23 mouse cellular contexts compared by ENCODE assay signal in genomic region chr11:53843106-53843505, GRCm38 (mm10). TPM values are rescaled to one million over a fixed set of nuclear protein-coding genes. Genes with fewer than 3 reads are reported as not detected.
DNase-seq lines count a peak whose midpoint lies in the region; ATAC-seq lines count a peak whose summit lies in the region.
"Had no signal": no experiment of that assay in that cellular context is flagged by ENCODE, and none has a peak within 500 bp of the region (broad histone marks: within the 10 kb centered on the region; RNA-seq: fewer than 3 reads in every experiment).

No protein-coding gene starts in this region.

- no peak overlapping the region for H3K27ac ChIP-seq in embryonic facial prominence, embryonic 11.5 days (replicated peaks; ENCODE audit: low read depth, low read length)
- H3K27ac ChIP-seq: hindbrain, embryonic 15.5 days; intestine, embryonic 15.5 days; limb, embryonic 13.5 days; liver, embryonic 13.5 days; lung, embryonic 15.5 days had no signal

- no peaks in the 10 kb centered on the region for H3K9me3 ChIP-seq in embryonic facial prominence, embryonic 11.5 days (replicated peaks; ENCODE audit: control insufficient read depth, low read length)
- H3K9me3 ChIP-seq: heart, embryonic 12.5 days; hindbrain, embryonic 15.5 days; intestine, embryonic 15.5 days; limb, embryonic 13.5 days; liver, embryonic 13.5 days; lung, embryonic 15.5 days; stomach, embryonic 15.5 days had no signal

- no peaks in the 10 kb centered on the region for H3K4me1 ChIP-seq in embryonic facial prominence, embryonic 11.5 days (ENCODE audit: control insufficient read depth, insufficient read depth, low read length)
- H3K4me1 ChIP-seq: hindbrain, embryonic 15.5 days had no signal

- no peak overlapping the region for H3K4me3 ChIP-seq in embryonic facial prominence, embryonic 11.5 days (ENCODE audit: low read depth, low read length)
- H3K4me3 ChIP-seq: heart, embryonic 12.5 days; hindbrain, embryonic 15.5 days; intestine, embryonic 15.5 days; limb, embryonic 13.5 days; liver, embryonic 13.5 days; lung, embryonic 15.5 days; stomach, embryonic 15.5 days had no signal

- WGBS in embryonic facial prominence, embryonic 11.5 days, result 50% methylated on average over 10 of the region's 10 CpGs

- no peak overlapping the region for H3K9ac ChIP-seq in embryonic facial prominence, embryonic 11.5 days (replicated peaks; ENCODE audit: low read length)
- H3K9ac ChIP-seq: heart, embryonic 12.5 days; hindbrain, embryonic 15.5 days; intestine, embryonic 15.5 days; limb, embryonic 13.5 days; liver, embryonic 13.5 days; lung, embryonic 15.5 days; stomach, embryonic 15.5 days had no signal

- H3K36me3 ChIP-seq in embryonic facial prominence, embryonic 11.5 days (replicated peaks; ENCODE audit: control insufficient read depth, insufficient read depth, low read depth, low read length), result no peaks in the 10 kb centered on the region
- H3K36me3 ChIP-seq: heart, embryonic 12.5 days; hindbrain, embryonic 15.5 days; intestine, embryonic 15.5 days; limb, embryonic 13.5 days; liver, embryonic 13.5 days; lung, embryonic 15.5 days; stomach, embryonic 15.5 days had no signal

- peak; percentile 72 for DNase-seq in heart, adult 11 months
- DNase-seq in heart, adult 8-10 months (ENCODE audit: low spot score), result no peak
- DNase-seq in right cerebral cortex, adult 18-20 months, result peak; percentile 56
- no peak for DNase-seq in right cerebral cortex, postnatal 4 days
- peak; percentile 49 for DNase-seq in embryonic facial prominence, embryonic 11.5 days (ENCODE audit: low spot score)
- peak; percentile 45 for DNase-seq in telencephalon, adult 2 months (ENCODE audit: low read depth, low spot score)
- DNase-seq in cerebellum, adult 11 months, result no peak
- DNase-seq: adrenal gland, postnatal 36 days; B cell, adult 2 months; cerebellum, adult 9-10 months; kidney, postnatal 4 days; liver, embryonic 13.5 days; lung, postnatal 4 days; thymus, adult 2 months had no signal

- ATAC-seq in embryonic facial prominence, embryonic 11.5 days (replicated peaks; ENCODE audit: insufficient number of reproducible peaks, low FRiP score, low TSS enrichment, low read depth), result no peak
- ATAC-seq: intestine, embryonic 15.5 days had no signal

- no peaks in the 10 kb centered on the region for H3K27me3 ChIP-seq in embryonic facial prominence, embryonic 11.5 days (ENCODE audit: control insufficient read depth, insufficient read depth, low read length)
- H3K27me3 ChIP-seq: hindbrain, embryonic 15.5 days; intestine, embryonic 15.5 days; liver, embryonic 13.5 days; lung, embryonic 15.5 days; stomach, embryonic 15.5 days had no signal

- H3K4me2 ChIP-seq in embryonic facial prominence, embryonic 11.5 days (ENCODE audit: low read depth, low read length), result no peak overlapping the region
- H3K4me2 ChIP-seq: heart, embryonic 12.5 days; hindbrain, embryonic 15.5 days; intestine, embryonic 15.5 days; limb, embryonic 13.5 days; liver, embryonic 13.5 days; lung, embryonic 15.5 days; midbrain, embryonic 11.5 days; stomach, embryonic 15.5 days had no signal

RNA-seq across cellular contexts. Expression of gene Gm12216, which starts 15.9 kb away (rescaled TPM):
- 1 to 10 TPM; 1.2 to 3.0 (median 2.1) TPM for total RNA-seq in heart, adult 8-10 months (2022)
- not detected in 2 replicates for polyA plus RNA-seq in embryonic facial prominence, embryonic 11.5 days (2014; fragmentation: Nextera tagmentation; extraction: Ambion mirVana)
- polyA plus RNA-seq: forebrain, embryonic 11.5 days; neural tube, embryonic 11.5 days had no signal

RNA-seq across cellular contexts. Expression of gene Slc22a5, which starts 48.4 kb away (rescaled TPM):
- total RNA-seq in heart, adult 8-10 months (2022), result 10 to 100 TPM; 19.8 to 26.2 (median 23.5) TPM
- polyA plus RNA-seq in embryonic facial prominence, embryonic 11.5 days (2014; fragmentation: Nextera tagmentation; extraction: Ambion mirVana), result 7.4 and 8.4 TPM in 2 replicates

Comparison
In these comparisons a context has a peak if more than half of its experiments do, and no peak if none do; other contexts are left out.
1. DNase-seq: peak in heart, adult 11 months (single experiment), right cerebral cortex, adult 18-20 months (single experiment), embryonic facial prominence, embryonic 11.5 days (single experiment) and telencephalon, adult 2 months (single experiment); none in heart, adult 8-10 months (single experiment), right cerebral cortex, postnatal 4 days (single experiment) and cerebellum, adult 11 months (single experiment).